Mouse (Mus musculus): ENCODE measurements around the gene Nup160.

Gene Nup160

GRCm38 (mm10) chr2:90744285-90745052 is 67.5 kb downstream of the Nup160 start:
- DNase-seq (ENCODE audit: extremely low spot score, low spot score), result peak; percentile 33

GRCm38 (mm10) chr2:90745053-90745678 is 68.2 kb downstream of the Nup160 start, which contains the start of gene Fnbp4:
Gene Fnbp4, plus strand, starts transcription at chr2:90745370.
- DNase-seq (ENCODE audit: extremely low spot score, low spot score), result peak; percentile 96

DNA sequence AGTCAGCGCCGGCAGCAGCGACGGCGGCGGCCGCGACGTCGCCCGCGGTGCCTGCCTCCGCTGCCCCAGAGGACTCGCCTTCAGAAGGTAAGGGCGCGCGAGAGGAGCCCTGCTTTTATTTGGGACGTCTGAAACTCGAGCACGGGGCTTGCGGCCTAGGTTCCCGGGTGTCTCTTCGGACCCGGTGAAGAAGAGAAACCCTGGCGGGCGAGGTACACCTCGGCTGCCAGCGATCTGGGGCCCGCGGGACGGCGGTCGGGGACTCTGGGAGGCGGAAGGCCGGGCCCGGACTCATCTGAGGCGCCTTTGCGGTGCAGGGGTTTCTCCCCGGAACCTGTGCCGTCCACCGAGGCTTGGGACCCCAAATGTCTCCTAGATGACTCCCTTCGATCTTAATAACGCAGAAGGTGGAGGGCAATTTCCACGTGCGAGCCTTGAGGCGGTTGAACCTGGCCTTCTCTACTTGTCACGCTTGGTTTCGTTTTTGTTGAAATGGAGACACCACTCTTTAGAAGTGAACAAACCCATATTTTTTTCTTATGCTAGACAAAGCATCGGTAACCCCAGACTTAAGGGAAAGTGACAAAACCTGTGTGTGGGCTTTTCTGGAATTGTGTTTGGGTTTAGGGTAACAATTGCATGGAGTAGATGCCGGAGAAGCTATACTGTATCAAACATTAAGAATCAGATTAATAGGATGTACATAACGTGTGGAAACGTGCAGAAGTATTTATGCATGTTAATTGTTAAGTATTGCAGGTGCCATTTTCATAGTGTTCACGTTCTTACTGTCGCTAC is 68.9 kb downstream of the Nup160 start:
- DNase-seq (ENCODE audit: extremely low spot score, low spot score), result no peak

DNA sequence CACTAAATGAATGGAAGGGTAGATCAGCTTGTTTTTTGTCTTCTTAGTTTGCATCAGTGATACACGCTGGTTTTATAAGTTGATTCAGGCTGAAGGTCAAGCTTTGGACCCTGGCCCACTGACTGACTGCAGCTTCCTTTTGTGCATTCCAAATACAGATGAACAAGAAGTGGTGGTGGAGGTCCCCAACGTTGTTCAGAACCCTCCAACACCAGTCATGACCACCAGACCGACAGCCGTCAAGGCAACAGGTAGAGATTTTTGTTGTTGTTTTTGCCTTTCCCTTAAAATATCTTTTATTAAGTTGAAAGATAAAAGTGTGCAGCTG is 69.5 kb downstream of the Nup160 start:
- no peak for DNase-seq (ENCODE audit: extremely low spot score, low spot score)

DNA sequence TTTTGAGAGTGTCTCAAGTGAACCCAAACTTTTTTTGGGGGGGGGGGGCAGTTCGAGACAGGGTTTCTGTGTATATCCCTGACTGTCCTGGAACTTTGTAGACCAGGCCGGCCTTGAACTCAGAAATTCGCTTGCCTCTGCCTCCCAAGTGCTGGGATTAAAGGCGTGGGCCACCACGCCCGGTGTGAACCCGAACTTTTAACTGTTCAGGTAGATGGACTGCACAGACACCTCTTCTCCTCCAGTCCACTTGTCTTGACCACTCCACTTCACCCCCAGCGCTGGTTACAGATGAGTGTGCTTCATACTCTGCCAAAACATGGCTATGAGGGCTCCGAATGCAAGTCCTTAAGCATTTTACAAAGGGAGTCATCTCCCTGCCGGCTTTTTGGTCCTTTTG is 70.1 kb downstream of the Nup160 start:
- no peak for DNase-seq (ENCODE audit: extremely low spot score, low spot score)

GRCm38 (mm10) chr2:90749676-90750459 is 72.9 kb downstream of the Nup160 start:
- no peak for DNase-seq (ENCODE audit: extremely low spot score, low spot score)

DNA sequence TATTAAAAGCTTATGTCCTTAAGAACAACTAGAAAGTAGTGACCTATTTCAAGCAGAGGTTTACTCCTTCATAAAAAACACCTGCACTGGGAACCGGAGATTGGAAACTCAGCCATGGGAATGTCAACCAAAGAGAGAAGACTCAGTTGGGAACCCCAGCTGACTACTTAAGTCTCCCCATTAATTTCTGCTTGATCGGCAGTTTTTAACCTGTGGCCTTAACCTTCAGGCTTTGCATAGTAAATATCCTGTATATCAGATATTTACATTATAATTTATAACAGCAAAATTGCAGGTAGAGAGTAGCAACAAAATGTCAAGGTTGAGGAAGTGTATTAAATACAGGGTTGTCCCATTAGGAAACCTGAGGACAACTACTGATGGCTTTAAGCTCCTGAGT is 76.5 kb downstream of the Nup160 start:
- no peak for DNase-seq (ENCODE audit: extremely low spot score, low spot score)

- DNase-seq (ENCODE audit: extremely low spot score, low spot score), result no peak
Measured at GRCm38 (mm10) chr2:90754188-90754587, 77.2 kb downstream of the Nup160 start.

DNA sequence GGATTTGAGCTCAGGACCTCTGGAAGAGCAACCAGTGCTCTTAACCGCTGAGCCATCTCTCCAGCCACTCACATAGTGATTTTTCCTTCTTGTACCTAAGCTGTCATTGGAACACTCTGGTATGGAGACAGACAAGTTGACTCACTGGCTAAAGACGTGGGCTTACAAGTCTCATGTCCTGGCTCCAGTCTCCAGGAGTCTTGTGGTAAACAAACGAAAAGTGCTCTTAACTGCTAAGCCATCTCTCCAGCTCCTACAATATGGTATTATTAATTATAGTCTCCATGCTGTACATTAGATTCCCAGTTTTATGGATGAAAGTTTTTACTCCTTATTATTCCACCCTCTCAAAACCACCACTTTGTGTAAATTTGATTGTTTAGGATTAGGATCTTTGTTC is 88.1 kb downstream of the Nup160 start:
- DNase-seq (ENCODE audit: extremely low spot score, low spot score), result no peak

DNA sequence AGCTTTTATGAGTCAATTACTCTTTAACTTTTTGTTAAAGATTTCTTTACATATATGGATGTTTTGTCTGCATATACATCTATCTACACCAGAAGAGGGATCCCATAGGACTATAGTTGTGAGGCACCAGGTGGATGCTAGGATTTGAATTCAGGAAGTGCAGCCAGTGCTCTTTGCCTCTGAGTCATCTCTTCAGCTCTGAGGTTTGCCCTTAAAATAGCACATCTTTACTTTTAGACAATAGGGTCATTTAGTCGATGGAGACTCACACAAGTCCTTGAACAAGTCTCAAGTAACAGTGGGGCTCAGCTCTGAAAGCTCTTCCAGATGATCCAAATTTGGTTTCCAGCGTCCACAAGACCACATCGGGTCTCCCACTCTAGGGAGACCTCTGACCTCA is 104.3 kb downstream of the Nup160 start:
- DNase-seq (ENCODE audit: extremely low spot score, low spot score), result no peak

DNA sequence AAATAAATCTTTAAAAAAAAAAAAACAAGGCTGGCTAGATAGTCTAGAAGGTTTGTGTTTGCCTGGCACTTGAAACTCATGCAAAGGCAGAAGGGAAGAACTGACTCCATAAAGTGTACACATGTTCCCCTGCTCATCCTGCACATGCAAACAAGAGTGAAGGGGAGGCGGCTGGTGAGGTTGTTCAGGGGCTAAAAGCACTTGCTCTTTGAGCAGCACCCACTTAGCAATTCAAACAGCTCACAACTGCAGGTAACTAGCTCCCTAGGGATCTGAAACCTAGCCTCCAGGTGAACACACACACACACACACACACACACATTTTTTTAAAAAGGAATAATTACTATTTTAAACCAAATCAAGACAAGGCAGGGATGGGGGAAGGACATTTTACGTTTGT is 104.9 kb downstream of the Nup160 start:
- DNase-seq (ENCODE audit: extremely low spot score, low spot score), result no peak

- DNase-seq (ENCODE audit: extremely low spot score, low spot score), result no peak
Measured at GRCm38 (mm10) chr2:90782458-90782857, 105.4 kb downstream of the Nup160 start, which contains the start of gene Agbl2. Gene Agbl2, plus strand, starts transcription at chr2:90782727.

DNA sequence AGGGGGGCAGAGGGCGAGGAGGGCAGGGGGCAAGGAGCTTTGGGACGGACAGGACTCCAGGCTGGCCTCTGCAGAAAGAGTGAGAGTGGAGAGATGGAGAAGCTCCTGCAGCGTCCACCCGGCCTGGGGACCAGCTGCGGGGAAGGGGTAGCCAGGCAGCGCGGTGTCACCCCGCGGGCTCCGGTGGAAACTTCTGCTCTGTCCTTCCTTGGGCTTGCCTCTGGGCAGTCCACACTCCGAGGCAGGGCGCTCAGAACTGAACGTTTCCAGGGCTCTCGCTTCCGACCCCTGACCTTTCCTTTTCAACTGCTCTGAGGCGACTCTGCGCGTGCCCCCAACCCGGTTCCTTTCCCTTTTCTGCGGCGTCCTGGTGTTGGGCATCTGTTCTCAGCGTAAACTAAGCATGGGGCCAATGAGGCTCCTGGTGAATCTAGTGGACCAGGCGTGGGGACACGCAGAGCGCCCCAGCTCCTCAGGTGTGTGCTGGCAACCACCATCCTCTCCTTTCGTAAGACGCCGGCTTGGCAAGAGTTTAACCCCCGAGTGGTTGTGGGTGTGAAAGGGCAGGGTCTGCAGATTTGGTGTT is 106.0 kb downstream of the Nup160 start:
- peak; percentile 53 for DNase-seq (ENCODE audit: extremely low spot score, low spot score)

All from neural tube, embryonic 10.5 days (tissue).